Mouse (Mus musculus): ENCODE data around the gene Pdha1. TPM values are rescaled to one million over a fixed set of nuclear protein-coding genes. Genes with fewer than 3 reads are reported as not detected.

Pdha1 gene
- polyA plus RNA-seq, 1 experiment from 2014 or later = 126 TPM

DNA sequence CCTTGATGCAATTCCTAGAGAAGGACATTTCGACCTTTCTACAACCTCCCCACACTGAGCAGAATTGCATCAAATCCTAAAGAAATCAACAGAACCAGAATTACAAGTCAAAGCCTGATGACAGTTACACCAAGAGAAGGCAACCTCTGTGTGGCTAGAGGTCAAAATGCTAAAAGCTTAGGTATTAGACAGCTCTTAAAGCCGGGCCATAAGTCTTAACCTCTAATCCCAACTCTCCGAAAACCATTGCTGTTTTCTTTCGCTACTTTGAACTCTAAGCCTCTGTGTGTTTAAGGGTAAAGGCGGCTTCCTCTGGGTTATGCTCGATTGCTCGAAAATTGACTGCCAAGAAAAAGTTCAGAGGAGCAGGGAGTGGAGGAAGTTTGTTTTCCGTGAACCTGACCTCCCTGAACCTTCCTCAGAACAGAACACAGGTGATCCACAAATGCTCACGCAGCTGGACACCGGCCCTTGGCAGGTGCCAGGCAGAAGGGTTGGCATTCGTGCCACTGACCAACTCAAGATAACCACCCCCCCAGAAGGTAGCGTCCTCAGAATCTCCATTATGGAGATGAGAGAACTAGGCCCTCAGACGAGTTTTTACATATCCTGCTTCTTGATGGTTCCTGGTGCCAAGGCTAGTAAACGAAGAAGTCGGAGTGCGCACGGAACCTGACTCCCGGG is 894 bp downstream of the Pdha1 start:
- Histone ChIP-seq H3K27ac (ENCODE audit: low read length) (no peak overlapping the region; the same call in 1 of the 2 replicates), H3K9me3 (ENCODE audit: control insufficient read depth, low read length) (no peaks in the 10 kb centered on the region), H3K4me1 (replicated peaks; ENCODE audit: control insufficient read depth, insufficient read depth, low read length) (peaks cover 10% of the 10 kb centered on the region; the same call in 1 of the 2 replicates), H3K4me3 (replicated peaks; ENCODE audit: low read length) (peak overlapping the region; percentile 68), H3K36me3 (ENCODE audit: control insufficient read depth, insufficient read depth) (no peaks in the 10 kb centered on the region), H3K4me2 (ENCODE audit: low read length) (peak overlapping the region; percentile 70), H3K27me3 (replicated peaks; ENCODE audit: control insufficient read depth, insufficient read depth, low read length) (no peaks in the 10 kb centered on the region), H3K9ac (replicated peaks; ENCODE audit: low read depth, low read length) (peak overlapping the region; percentile 71)
- 24% methylated on average over 18 of the region's 18 CpGs for whole genome bisulfite sequencing
- ATAC-seq = no peak

DNA sequence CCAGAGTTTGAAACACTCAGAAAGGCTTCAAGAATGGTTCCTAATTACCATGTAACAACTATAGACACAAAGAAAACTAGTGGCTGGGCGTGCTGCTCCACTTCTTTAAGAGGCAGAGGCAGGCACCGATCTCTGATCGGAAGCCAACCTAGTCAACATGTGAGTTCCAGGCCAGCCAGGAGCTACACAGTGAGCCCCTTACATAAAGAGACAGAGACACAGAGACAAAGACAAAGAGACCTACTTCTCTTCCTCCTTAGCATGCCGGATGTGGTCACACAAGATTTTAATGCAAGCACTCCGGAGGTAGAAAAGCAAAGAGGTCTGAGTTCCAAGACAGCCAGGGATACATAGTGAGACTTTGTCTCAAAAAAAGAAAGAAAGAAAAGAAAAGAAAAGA is 2.1 kb downstream of the Pdha1 start:
- peak overlapping the region; percentile 40 for H3K4me2 ChIP-seq (ENCODE audit: low read length)
- H3K27ac ChIP-seq (ENCODE audit: low read length) = no peak overlapping the region
- WGBS = 24% methylated on average over 5 of the region's 5 CpGs
- H3K4me3 ChIP-seq (replicated peaks; ENCODE audit: low read length) = peak overlapping the region; percentile 21
- H3K4me1 ChIP-seq (replicated peaks; ENCODE audit: control insufficient read depth, insufficient read depth, low read length) = peaks cover 10% of the 10 kb centered on the region; the same call in 1 of the 2 replicates
- H3K27me3 ChIP-seq (replicated peaks; ENCODE audit: control insufficient read depth, insufficient read depth, low read length) = no peaks in the 10 kb centered on the region
- no peaks in the 10 kb centered on the region for H3K9me3 ChIP-seq (ENCODE audit: control insufficient read depth, low read length)
- no peak overlapping the region for H3K9ac ChIP-seq (replicated peaks; ENCODE audit: low read depth, low read length)
- H3K36me3 ChIP-seq (ENCODE audit: control insufficient read depth, insufficient read depth) = no peaks in the 10 kb centered on the region
- no peak for ATAC-seq

GRCm38 (mm10) chrX:160135719-160136118 is 2.5 kb downstream of the Pdha1 start:
- Histone ChIP-seq H3K4me3 (replicated peaks; ENCODE audit: low read length) (no peak overlapping the region), H3K9ac (replicated peaks; ENCODE audit: low read depth, low read length) (no peak overlapping the region), H3K9me3 (ENCODE audit: control insufficient read depth, low read length) (no peaks in the 10 kb centered on the region), H3K27ac (ENCODE audit: low read length) (no peak overlapping the region), H3K4me2 (ENCODE audit: low read length) (peak overlapping the region; percentile 40), H3K27me3 (replicated peaks; ENCODE audit: control insufficient read depth, insufficient read depth, low read length) (no peaks in the 10 kb centered on the region), H3K36me3 (ENCODE audit: control insufficient read depth, insufficient read depth) (no peaks in the 10 kb centered on the region), H3K4me1 (replicated peaks; ENCODE audit: control insufficient read depth, insufficient read depth, low read length) (peaks cover 10% of the 10 kb centered on the region; the same call in 1 of the 2 replicates)
- WGBS = 31% methylated on average over 6 of the region's 6 CpGs
- ATAC-seq = no peak

DNA sequence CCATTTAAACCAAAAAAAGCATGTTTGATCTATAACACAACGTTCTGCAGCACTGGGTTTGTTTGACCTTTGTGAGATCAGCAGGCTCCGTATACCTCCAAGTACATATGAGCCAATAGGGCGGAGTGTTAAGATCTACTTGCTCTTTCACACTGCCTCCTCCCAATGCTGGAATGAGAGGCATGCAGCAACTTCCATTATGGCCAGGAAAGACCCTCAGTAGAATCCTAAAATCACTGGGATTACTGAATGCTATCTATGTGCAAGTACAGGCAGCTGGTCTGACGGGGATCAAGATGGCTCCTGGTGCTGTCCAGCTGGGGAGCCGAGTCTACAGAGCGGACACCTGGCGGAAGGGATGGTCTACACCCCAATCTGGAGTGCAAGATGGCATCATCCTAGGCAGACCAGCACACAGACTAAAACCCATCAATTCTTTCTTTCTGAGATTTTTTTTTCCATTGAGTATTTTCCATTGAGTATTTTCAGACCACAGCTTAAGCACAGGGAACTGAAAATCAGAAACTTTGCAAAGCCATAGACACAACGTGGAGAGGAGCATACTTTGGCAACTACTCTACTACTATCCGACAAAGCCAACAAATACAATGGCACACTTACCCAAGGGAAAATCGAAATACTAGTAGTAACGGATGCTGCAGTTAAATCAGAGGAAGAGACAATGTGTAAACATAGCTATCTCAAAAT is 3.9 kb downstream of the Pdha1 start:
- no peak for ATAC-seq
- Histone ChIP-seq H3K9ac (replicated peaks; ENCODE audit: low read depth, low read length) (no peak overlapping the region), H3K4me1 (replicated peaks; ENCODE audit: control insufficient read depth, insufficient read depth, low read length) (peaks cover 10% of the 10 kb centered on the region; the same call in 1 of the 2 replicates), H3K36me3 (ENCODE audit: control insufficient read depth, insufficient read depth) (no peaks in the 10 kb centered on the region), H3K9me3 (ENCODE audit: control insufficient read depth, low read length) (no peaks in the 10 kb centered on the region), H3K27ac (ENCODE audit: low read length) (no peak overlapping the region), H3K4me2 (ENCODE audit: low read length) (no peak overlapping the region), H3K27me3 (replicated peaks; ENCODE audit: control insufficient read depth, insufficient read depth, low read length) (no peaks in the 10 kb centered on the region), H3K4me3 (replicated peaks; ENCODE audit: low read length) (no peak overlapping the region)
- WGBS = 82% methylated on average over 11 of the region's 11 CpGs

- whole genome bisulfite sequencing = 85% methylated on average over 3 of the region's 3 CpGs
- Histone ChIP-seq H3K4me1 (replicated peaks; ENCODE audit: control insufficient read depth, insufficient read depth, low read length) (no peaks in the 10 kb centered on the region), H3K27me3 (replicated peaks; ENCODE audit: control insufficient read depth, insufficient read depth, low read length) (no peaks in the 10 kb centered on the region), H3K4me2 (ENCODE audit: low read length) (no peak overlapping the region), H3K36me3 (ENCODE audit: control insufficient read depth, insufficient read depth) (no peaks in the 10 kb centered on the region), H3K9ac (replicated peaks; ENCODE audit: low read depth, low read length) (no peak overlapping the region), H3K27ac (ENCODE audit: low read length) (no peak overlapping the region), H3K4me3 (replicated peaks; ENCODE audit: low read length) (no peak overlapping the region), H3K9me3 (ENCODE audit: control insufficient read depth, low read length) (no peaks in the 10 kb centered on the region)
- peak; percentile 76 for ATAC-seq
Observed at GRCm38 (mm10) chrX:160116658-160117057, 21.6 kb downstream of the Pdha1 start.

DNA sequence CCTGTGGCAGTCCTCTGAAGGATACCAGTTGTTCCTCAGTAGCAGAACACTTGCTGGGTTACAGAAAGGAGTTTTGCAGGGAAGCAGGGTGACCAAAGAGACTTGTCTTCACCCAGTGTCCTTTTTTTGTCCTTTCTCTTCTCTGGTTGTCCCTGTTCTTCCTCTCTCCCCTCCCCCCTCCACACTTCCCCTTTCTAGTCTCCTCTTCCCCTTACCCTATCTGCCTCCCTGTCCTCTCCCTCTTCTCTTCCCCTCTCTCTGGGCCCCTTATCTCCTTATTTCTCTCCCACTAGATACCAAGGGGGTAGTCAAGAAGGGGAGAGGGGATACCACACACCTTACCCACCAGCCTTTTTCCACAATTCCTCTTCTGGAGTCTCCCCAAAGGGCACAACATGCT is 22.1 kb downstream of the Pdha1 start:
- no peaks in the 10 kb centered on the region for H3K36me3 ChIP-seq (ENCODE audit: control insufficient read depth, insufficient read depth)
- H3K9ac ChIP-seq (replicated peaks; ENCODE audit: low read depth, low read length) = no peak overlapping the region
- no peak overlapping the region for H3K4me3 ChIP-seq (replicated peaks; ENCODE audit: low read length)
- H3K27ac ChIP-seq (ENCODE audit: low read length) = no peak overlapping the region
- H3K9me3 ChIP-seq (ENCODE audit: control insufficient read depth, low read length) = no peaks in the 10 kb centered on the region
- no peaks in the 10 kb centered on the region for H3K4me1 ChIP-seq (replicated peaks; ENCODE audit: control insufficient read depth, insufficient read depth, low read length)
- no peaks in the 10 kb centered on the region for H3K27me3 ChIP-seq (replicated peaks; ENCODE audit: control insufficient read depth, insufficient read depth, low read length)
- no peak overlapping the region for H3K4me2 ChIP-seq (ENCODE audit: low read length)
- no peak for ATAC-seq

- Histone ChIP-seq H3K36me3 (ENCODE audit: control insufficient read depth, insufficient read depth) (no peaks in the 10 kb centered on the region), H3K27ac (ENCODE audit: low read length) (no peak overlapping the region), H3K4me3 (replicated peaks; ENCODE audit: low read length) (no peak overlapping the region), H3K9me3 (ENCODE audit: control insufficient read depth, low read length) (no peaks in the 10 kb centered on the region), H3K4me2 (ENCODE audit: low read length) (no peak overlapping the region), H3K9ac (replicated peaks; ENCODE audit: low read depth, low read length) (no peak overlapping the region), H3K4me1 (replicated peaks; ENCODE audit: control insufficient read depth, insufficient read depth, low read length) (no peaks in the 10 kb centered on the region), H3K27me3 (replicated peaks; ENCODE audit: control insufficient read depth, insufficient read depth, low read length) (no peaks in the 10 kb centered on the region)
- ATAC-seq = no peak
- 100% methylated on average over 1 of the region's 1 CpGs for WGBS
Observed at GRCm38 (mm10) chrX:160113777-160114176, 24.4 kb downstream of the Pdha1 start.

- 81% methylated on average over 4 of the region's 4 CpGs for whole genome bisulfite sequencing
- Histone ChIP-seq H3K27ac (ENCODE audit: low read length) (no peak overlapping the region), H3K36me3 (ENCODE audit: control insufficient read depth, insufficient read depth) (no peaks in the 10 kb centered on the region), H3K9me3 (ENCODE audit: control insufficient read depth, low read length) (no peaks in the 10 kb centered on the region), H3K4me2 (ENCODE audit: low read length) (no peak overlapping the region), H3K9ac (replicated peaks; ENCODE audit: low read depth, low read length) (no peak overlapping the region), H3K27me3 (replicated peaks; ENCODE audit: control insufficient read depth, insufficient read depth, low read length) (no peaks in the 10 kb centered on the region), H3K4me3 (replicated peaks; ENCODE audit: low read length) (no peak overlapping the region), H3K4me1 (replicated peaks; ENCODE audit: control insufficient read depth, insufficient read depth, low read length) (no peaks in the 10 kb centered on the region)
- ATAC-seq = no peak
Observed at GRCm38 (mm10) chrX:160107817-160108216, 30.4 kb downstream of the Pdha1 start.

GRCm38 (mm10) chrX:160091973-160092372 is 46.2 kb downstream of the Pdha1 start:
- WGBS = 75% methylated on average over 1 of the region's 1 CpGs
- Histone ChIP-seq H3K9me3 (ENCODE audit: control insufficient read depth, low read length) (no peaks in the 10 kb centered on the region), H3K4me1 (replicated peaks; ENCODE audit: control insufficient read depth, insufficient read depth, low read length) (no peaks in the 10 kb centered on the region), H3K36me3 (ENCODE audit: control insufficient read depth, insufficient read depth) (no peaks in the 10 kb centered on the region), H3K4me2 (ENCODE audit: low read length) (no peak overlapping the region), H3K9ac (replicated peaks; ENCODE audit: low read depth, low read length) (no peak overlapping the region), H3K27ac (ENCODE audit: low read length) (no peak overlapping the region), H3K4me3 (replicated peaks; ENCODE audit: low read length) (no peak overlapping the region), H3K27me3 (replicated peaks; ENCODE audit: control insufficient read depth, insufficient read depth, low read length) (no peaks in the 10 kb centered on the region)
- ATAC-seq = no peak

All from forebrain, embryonic 16.5 days (tissue).